Mouse (Mus musculus) T-helper 2 cell (primary cell): ENCODE measurements around the gene Abcg1.

Experiments
- in situ Hi-C: fragments of 300-600 bp; cut with MboI, MseI; formaldehyde crosslinking; loops from one replicate; pipeline ENCODE4 v1.15.1; 2025; ENCODE audit warnings: high pct_unique_total_duplicates

The Abcg1 gene

GRCm38 (mm10) chr17:31077561-31077960, 20.1 kb downstream of the Abcg1 start:
- in situ Hi-C loops = loop anchor here (10.0 kb wide), 2 partner anchors 127 to 1813 kb away; partner anchors contain the start of genes BC004004, Ppil1 and Ubash3a

GRCm38 (mm10) chr17:31078581-31078980, 21.1 kb downstream of the Abcg1 start:
- in situ Hi-C loops = loop anchor here (10.0 kb wide), 2 partner anchors 126 to 1814 kb away; partner anchors contain the start of genes BC004004, Ppil1 and Ubash3a

GRCm38 (mm10) chr17:31079078-31079840, 21.8 kb downstream of the Abcg1 start:
- in situ Hi-C loops = loop anchor here (10.0 kb wide), 2 partner anchors 126 to 1814 kb away; partner anchors contain the start of genes BC004004, Ppil1 and Ubash3a

GRCm38 (mm10) chr17:31082296-31083078, 25.0 kb downstream of the Abcg1 start:
- in situ Hi-C loops = no loop called here

GRCm38 (mm10) chr17:31085519-31085918, 28.0 kb downstream of the Abcg1 start:
- in situ Hi-C loops = no loop called here

- in situ Hi-C loops = no loop called here
Observed at GRCm38 (mm10) chr17:31086196-31086595, 28.7 kb downstream of the Abcg1 start.

GRCm38 (mm10) chr17:31088711-31089110, 31.2 kb downstream of the Abcg1 start:
- in situ Hi-C loops = no loop called here

GRCm38 (mm10) chr17:31089848-31090247, 32.4 kb downstream of the Abcg1 start:
- in situ Hi-C loops = no loop called here

- in situ Hi-C loops = no loop called here
Observed at GRCm38 (mm10) chr17:31091023-31091735, 33.7 kb downstream of the Abcg1 start.

GRCm38 (mm10) chr17:31094781-31095180, 37.3 kb downstream of the Abcg1 start:
- in situ Hi-C loops = no loop called here

GRCm38 (mm10) chr17:31095570-31095969, 38.1 kb downstream of the Abcg1 start:
- in situ Hi-C loops = no loop called here

GRCm38 (mm10) chr17:31096893-31097292, 39.4 kb downstream of the Abcg1 start:
- in situ Hi-C loops = no loop called here

GRCm38 (mm10) chr17:31098788-31099187, 41.3 kb downstream of the Abcg1 start:
- in situ Hi-C loops = no loop called here

GRCm38 (mm10) chr17:31103007-31103570, 45.6 kb downstream of the Abcg1 start:
- in situ Hi-C loops = no loop called here

GRCm38 (mm10) chr17:31103823-31104222, 46.3 kb downstream of the Abcg1 start:
- in situ Hi-C loops = no loop called here

GRCm38 (mm10) chr17:31108388-31108787, 50.9 kb downstream of the Abcg1 start:
- in situ Hi-C loops = no loop called here

- in situ Hi-C loops = no loop called here
Observed at GRCm38 (mm10) chr17:31113191-31113856, 55.8 kb downstream of the Abcg1 start.

GRCm38 (mm10) chr17:31116063-31116462, 58.6 kb downstream of the Abcg1 start:
- in situ Hi-C loops = loop anchor here (5.0 kb wide), 1 partner anchor 104 kb away; no protein-coding TSS in a partner anchor

GRCm38 (mm10) chr17:31117946-31118345, 60.5 kb downstream of the Abcg1 start:
- in situ Hi-C loops = loop anchor here (5.0 kb wide), 1 partner anchor 106 kb away; no protein-coding TSS in a partner anchor

- in situ Hi-C loops = loop anchor here (5.0 kb wide), 1 partner anchor 107 kb away; no protein-coding TSS in a partner anchor
Observed at GRCm38 (mm10) chr17:31119429-31119828, 62.0 kb downstream of the Abcg1 start.

- in situ Hi-C loops = no loop called here
Observed at GRCm38 (mm10) chr17:31121975-31122374, 64.5 kb downstream of the Abcg1 start.
